Mouse (Mus musculus): ENCODE results near the gene Brwd1.

DNA sequence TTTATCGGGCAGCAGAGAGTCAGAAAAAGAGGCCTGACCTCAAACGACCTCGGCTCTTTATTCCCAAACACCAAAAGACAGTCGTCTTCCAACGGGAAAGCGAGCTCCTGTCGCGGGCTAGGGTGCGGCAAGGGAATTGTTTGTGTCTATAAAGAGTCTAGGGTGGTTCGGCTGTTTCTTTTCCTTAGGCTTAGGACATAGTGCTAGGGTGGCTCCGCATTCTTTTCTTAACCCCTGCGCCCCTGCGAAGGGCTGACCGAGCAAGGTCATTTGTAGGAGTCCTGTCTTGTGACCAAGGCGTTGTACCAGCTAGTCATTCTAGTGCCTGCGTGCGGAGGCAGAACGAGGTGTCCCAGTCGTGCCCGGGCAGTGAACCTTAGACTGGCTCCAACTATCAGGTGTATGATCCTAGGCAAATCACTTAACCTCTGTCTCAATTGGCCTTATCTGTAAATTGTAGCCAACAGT, 887 bp upstream of the Brwd1 start:
- TF ChIP-seq CTCF (conservative IDR thresholded peaks at IDR 0.05 in 1 of 2, IDR thresholded peaks at IDR 0.05 in 1 of 2; ENCODE audit: low read depth in 2 of 2, low read length in 2 of 2) (no peak), MAFK (IDR thresholded peaks at IDR 0.05; ENCODE audit: insufficient replicate concordance, low read length) (no peak), MYC (IDR thresholded peaks at IDR 0.05; ENCODE audit: low read depth, low read length) (no peak), KAT2A (IDR thresholded peaks at IDR 0.05; ENCODE audit: insufficient replicate concordance, low read length) (no peak), POLR2A (IDR thresholded peaks at IDR 0.05; ENCODE audit: low read depth, low read length) (no peak)

All from CH12.LX (cell line).